Mouse (Mus musculus) right cerebral cortex, postnatal 36 days (tissue): ENCODE results near the gene Dusp27.

Experiments
- DNase-seq, 2 experiments: peaks; one replicate each; pipeline ENCODE4 v3.0.0; 2022; ENCODE audit warnings: low spot score in 2 of 2, mixed read lengths in 1 of 2

Gene Dusp27

DNA sequence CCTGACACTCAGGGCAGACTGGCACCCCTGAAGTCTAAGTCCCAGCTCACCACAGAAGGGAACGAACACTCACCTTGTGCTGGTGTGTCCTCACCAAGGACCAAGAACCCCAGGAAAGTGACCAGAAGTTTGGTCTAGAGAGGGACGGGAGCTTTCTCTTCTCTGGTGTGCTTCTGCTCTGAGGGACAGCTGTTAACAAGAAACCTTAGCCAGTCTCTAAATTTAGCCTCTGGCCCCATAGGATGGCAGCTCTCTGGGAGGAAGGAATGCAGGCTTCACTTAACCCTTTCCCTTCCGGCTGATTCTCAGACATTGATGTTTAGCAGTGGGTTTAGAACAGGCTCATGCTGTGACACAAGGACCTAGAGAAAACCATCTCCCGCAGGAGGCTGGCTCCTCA lies at the start of gene Dusp27:
Dusp27 (minus strand) TSS at position 204 of the 400 bp plus-strand sequence.
- DNase-seq, result no peak

DNA sequence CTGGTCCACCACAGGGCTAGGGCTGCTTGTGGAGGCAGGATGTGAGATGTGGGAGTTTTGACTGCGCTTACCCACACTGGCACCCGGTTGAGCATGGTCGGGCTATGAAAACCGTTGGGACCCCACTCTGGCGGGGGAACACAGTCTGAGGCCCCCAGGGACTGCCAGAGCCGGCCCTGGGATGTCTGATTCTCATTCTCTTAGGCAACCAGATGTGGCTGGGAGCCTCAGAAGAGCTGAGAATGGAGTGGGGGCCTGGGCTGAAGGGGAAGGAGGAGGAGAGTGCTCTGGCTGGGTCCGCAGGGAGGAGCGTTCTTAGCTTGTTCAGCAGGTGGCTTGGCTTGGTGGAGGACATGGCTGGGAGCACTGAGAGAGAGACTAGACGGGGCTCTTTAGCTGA lies 45.9 kb upstream of the Dusp27 start:
- no peak for DNase-seq

GRCm38 (mm10) chr1:166172992-166173391 lies 45.3 kb upstream of the Dusp27 start:
- no peak for DNase-seq

GRCm38 (mm10) chr1:166170852-166171251 lies 43.1 kb upstream of the Dusp27 start:
- DNase-seq, result no peak

DNA sequence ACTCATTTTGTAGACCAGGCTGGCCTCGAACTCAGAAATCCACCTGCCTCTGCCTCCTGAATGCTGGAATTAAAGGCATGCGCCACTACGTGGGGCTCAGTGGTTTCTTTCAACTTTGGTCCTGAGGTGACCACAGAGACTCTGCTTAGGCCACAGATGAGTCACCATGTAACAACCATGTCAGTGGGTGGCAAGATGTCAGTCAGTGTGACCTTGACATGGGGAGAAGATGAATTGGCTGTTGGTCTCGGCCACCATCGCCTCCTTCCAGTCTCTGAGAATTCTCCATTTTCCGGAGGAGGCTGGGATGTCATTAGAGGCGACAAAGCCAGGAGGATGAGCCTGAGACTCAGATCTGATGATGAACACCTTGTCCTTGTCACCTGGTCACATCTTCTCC lies 42.0 kb upstream of the Dusp27 start:
- DNase-seq, result no peak

- DNase-seq, result no peak
Measured at GRCm38 (mm10) chr1:166168017-166168416, 40.3 kb upstream of the Dusp27 start.

- DNase-seq, result no peak
Measured at GRCm38 (mm10) chr1:166167405-166167804, 39.7 kb upstream of the Dusp27 start.

DNA sequence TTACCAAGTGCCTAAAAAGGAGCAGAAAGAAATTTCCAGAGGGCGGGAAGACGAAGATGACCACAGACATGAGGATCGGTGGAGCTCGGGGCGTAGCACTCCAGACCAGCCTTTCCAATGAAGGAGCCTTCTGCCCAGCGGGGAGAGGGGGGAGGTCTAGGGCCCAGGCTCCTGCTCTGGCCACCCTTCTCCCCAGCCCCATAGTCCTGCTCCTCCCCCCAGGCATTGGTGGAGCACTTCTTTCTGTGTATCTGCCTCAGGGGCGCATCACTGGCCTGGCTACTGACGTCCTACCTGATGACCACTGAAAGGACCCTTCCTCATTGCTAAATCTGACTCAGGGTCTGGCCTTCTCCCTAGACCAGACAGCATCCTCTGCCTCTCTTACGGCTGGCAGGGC lies 37.4 kb upstream of the Dusp27 start:
- no peak for DNase-seq

GRCm38 (mm10) chr1:166164580-166164979 lies 36.9 kb upstream of the Dusp27 start:
- DNase-seq, result no peak

- DNase-seq, result peak in 1 of 2 experiments; percentile 29
Measured at GRCm38 (mm10) chr1:166160569-166161445, 33.1 kb upstream of the Dusp27 start.

DNA sequence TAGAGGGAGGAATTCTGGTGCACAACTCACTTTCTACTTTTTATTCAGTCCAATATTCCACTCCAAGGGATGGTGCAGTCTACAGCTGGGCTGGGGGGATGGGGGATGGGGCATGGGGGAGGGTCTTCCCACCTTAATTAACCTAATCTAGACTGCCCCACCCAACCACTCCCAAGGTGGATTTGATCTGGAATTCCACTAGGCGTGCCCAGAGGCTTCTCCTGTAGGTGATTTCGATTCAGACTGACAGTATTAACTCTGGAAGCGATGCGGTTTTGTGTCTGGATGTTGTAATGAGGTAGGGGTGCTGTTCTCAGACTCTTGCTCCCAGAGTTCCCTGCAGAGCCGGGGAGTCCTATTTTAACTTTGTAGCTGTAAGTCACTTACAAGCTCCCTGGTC lies 32.4 kb upstream of the Dusp27 start:
- no peak for DNase-seq

- no peak for DNase-seq
Measured at GRCm38 (mm10) chr1:166158664-166159063, 30.9 kb upstream of the Dusp27 start.

GRCm38 (mm10) chr1:166157712-166158111 lies 30.0 kb upstream of the Dusp27 start:
- no peak for DNase-seq

DNA sequence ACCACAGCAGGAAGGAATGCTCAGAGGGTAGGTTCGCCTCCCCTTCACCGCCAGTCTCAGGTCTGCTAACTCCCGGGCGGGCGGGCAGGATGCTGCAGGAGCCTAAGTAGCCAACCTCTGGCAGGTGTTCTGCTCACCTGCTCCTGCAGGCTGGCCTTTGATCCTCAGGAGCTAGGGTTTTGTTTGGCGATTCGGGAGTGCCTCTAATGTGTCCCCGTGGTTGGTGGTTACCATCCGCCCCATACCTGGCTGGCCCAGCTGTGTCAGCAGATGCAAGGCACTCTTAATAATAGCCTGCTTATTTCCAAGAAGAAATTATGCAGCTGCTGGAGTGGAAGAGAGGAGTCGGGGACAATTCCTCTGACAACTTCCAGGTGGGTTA lies 27.4 kb upstream of the Dusp27 start:
- DNase-seq, result no peak

- DNase-seq, result peak; percentile 41 to 53
Measured at GRCm38 (mm10) chr1:166154162-166155112, 26.7 kb upstream of the Dusp27 start.

DNA sequence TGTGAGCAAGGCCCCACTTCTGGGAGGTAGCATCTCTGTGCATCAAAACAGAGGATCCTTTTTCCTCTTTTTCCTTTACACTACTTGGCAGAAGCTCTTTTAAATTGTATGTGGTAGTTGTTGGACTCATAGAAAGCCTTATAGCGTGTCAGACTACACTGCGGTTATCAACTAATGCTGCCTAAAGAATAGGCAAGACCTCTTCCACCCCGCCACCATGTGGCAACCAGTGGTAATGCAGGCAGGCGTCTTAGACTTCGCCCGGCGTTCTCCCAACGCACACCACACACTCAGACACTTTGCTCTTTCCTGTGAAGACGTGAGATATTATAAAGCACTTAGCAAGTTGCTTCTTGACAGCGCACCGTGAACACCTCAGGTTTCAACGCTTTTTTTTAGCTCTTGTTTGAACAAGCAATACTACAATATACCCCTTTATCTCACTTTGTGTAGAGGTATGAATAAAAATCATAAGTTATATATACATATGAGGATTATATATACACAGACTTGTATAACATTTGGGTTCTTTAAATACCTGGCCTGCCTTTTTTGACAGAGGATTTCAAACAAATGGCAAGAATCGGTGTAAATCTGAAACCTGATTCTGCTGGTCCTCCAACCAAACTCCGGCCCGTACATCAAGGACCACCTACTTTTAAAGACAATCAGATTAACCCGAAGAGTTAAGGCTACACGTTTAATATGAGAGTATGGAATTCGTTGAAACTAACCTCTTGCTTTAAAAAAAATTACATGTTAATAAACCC lies 25.8 kb upstream of the Dusp27 start:
- DNase-seq, result peak; percentile 76 to 80

GRCm38 (mm10) chr1:166152034-166152433 lies 24.3 kb upstream of the Dusp27 start:
- DNase-seq, result no peak

GRCm38 (mm10) chr1:166151341-166151740 lies 23.6 kb upstream of the Dusp27 start:
- DNase-seq, result no peak

DNA sequence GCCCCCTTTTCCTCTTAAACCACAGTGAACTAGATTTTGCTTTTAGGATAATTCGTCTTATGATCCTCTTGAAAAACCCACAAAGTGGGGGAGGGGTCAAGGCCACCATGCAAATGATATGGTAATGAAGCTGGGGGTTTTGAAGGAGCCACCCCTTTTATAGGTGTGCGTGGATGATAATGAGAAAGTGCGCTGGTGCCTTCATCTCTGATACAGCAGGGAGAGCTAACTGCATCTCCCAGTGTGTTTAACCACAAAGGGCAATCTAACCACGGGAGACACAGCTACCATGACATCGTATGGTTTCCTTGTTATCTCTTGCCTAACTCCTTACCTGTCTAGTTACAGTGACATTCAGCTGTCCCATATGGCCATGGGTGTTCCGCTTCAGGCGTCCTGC lies 22.3 kb upstream of the Dusp27 start:
- DNase-seq, result no peak

GRCm38 (mm10) chr1:166149441-166149840 lies 21.7 kb upstream of the Dusp27 start:
- no peak for DNase-seq

- DNase-seq, result no peak
Measured at GRCm38 (mm10) chr1:166147657-166148056, 19.9 kb upstream of the Dusp27 start.

DNA sequence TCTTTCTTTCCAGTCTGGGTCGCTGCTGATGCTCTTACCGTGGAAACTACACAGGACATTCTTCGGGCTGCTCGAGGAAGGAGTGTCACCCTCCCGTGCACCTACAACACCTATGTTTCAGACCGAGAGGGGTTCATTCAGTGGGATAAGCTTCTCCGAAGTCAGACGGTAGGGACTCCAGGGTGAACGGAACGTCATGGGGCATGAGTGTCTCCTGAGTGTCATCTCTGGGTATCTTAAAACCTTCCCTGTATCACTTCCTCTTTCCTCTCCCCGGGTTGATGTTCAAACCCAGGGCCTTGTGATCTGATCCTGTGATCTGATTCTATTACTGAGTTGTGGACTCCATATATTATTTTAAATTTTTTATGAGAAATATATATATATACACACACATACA lies 18.9 kb upstream of the Dusp27 start:
- DNase-seq, result no peak
